Mouse (Mus musculus): ENCODE data around the gene Vgll4.
"Not testable (repeated sequence)": the region's sequence is repeated elsewhere in the genome, so short reads cannot be mapped to it uniquely, and the experiment has no call there.

Vgll4 gene

GRCm38 (mm10) chr6:114936941-114937313 is 32.9 kb downstream of the Vgll4 start:
- DNase-seq (ENCODE audit: low spot score), result no peak

DNA sequence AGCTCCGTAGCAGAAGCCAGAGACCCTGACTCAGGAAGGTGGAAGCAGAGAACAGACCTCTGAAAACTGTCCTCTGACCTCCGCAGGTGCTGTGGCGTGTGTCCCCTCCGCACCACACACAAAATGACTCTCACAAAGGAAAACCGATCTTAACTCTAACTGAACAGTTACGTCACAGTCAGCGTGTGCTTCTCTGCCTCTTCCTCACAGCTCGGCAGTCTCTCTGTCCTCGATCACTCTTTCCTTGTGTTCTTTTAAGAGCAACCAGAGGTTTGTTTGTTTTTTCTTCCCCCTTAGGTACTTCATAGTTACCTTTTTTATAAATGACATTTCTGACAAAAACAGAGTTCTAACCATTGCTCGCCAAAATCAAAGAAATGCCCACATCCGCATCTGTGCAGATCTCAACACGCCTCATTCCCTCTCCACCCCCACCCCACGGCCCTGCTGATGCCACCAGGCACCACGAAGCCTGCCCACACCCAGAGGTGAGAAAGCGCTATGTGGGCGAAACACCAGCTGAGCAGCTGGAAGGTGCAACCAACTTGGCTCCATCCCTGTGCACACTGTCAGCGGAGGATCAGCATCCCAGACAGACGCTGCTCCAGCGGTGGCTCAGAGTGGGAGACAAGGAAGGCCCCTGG is 33.4 kb downstream of the Vgll4 start:
- no peak for DNase-seq (ENCODE audit: low spot score)

- no peak for DNase-seq (ENCODE audit: low spot score)
These were observed 34.4 kb downstream of the Vgll4 start for GRCm38 (mm10) chr6:114935362-114935761.

GRCm38 (mm10) chr6:114934045-114934444 is 35.7 kb downstream of the Vgll4 start:
- no peak for DNase-seq (ENCODE audit: low spot score)

DNA sequence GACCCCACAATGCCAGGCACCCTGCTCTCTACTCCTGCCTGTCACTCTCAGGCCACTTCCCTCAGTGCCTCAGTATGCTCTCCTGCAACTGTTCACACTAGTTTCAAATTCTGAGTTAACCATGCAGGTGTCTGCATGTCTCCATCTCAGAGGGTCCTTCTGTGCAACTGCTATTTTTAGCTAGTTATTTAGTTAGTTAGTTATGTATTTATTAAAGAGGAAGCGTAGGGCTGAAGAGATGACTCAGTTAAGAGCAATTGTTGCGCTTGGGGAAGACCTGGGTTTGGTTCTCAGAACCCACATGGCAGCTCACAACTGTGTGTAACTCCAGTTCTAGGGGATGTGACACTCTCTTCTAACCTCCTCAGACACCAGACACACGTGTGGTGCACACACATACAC is 36.8 kb downstream of the Vgll4 start:
- no peak for DNase-seq (ENCODE audit: low spot score)

DNA sequence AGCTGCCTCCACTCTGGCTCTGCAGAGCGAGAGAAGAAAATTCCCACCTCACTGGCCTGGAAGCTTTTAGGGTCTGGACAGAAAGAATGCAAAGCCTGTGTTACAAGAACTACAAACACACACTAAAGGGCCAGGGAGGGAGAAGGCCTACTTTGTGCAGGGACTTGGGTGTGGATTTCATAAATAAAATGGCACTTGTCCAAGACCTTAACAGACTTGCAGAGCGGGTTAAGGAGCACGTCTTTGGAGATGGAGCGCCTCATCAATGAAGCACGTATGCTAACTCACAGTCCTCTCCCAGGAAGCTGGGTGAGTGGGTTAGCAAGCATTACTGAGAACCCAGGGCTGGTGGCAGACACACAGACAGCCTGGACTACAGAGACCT is 37.7 kb downstream of the Vgll4 start:
- DNase-seq (ENCODE audit: low spot score), result no peak

DNA sequence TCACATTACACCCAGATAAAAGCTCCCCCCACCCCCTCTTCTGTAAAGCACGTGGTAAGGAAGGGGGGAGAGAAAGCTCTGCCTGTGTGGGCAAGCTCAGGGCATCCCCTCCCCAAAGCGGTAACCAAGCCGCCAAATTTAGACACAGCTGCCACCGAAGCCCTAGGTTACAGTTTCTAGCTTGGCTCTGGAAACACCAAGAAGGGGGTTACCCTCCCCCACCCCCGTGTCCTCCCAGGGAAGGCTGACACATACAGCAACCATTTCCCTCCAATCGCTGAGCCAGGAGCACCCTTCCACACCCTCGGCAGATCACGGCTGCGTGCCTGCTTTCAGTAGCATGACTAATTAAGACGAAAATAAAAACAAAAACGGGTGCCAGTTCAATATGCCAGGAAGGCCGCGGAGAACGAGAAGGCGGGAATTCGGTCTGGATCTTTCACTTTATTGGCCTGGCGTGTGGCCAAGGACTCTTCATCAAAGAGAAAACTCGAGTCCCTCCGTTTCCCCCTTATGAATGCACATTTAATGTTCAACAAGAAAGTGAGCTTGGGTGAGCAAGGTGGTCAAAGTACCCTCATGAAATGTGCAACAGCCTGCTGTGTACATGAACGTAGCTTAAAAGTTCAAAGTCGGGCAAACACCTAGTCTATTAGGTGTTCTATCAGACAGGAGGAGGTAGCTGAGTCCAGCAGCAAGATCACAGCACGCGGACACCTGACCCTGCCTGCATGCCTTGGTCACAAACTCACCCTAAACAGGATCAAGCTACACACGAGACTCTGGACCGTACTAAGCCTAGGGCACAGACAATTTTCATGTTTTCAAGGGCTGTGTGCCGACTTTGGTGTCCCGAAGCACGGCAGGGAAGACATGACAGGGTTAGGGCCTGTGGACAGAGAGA is 38.3 kb downstream of the Vgll4 start:
- DNase-seq (ENCODE audit: low spot score), result no peak

GRCm38 (mm10) chr6:114930646-114931045 is 39.1 kb downstream of the Vgll4 start:
- DNase-seq (ENCODE audit: low spot score), result no peak

- DNase-seq (ENCODE audit: low spot score), result no peak
These were observed 39.7 kb downstream of the Vgll4 start for GRCm38 (mm10) chr6:114930038-114930591.

DNA sequence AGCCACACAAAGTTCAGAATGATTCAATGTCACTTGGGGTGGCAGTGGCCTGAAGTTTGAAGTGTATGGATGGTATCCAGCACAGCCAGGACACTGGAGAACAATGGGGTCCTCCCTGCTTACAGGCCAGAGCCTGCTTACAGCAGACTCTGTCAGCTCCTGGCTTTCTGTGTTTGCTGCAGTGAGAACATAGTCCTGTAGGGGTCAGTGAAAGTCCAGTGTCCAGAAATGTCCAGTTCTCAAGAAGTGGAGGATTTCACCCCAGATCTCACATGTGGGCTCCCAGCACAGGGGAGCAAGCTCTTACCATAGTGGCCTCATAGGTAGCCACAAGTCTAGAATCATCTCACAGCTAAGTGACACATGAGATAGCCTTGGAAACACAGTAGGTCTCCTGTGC is 40.4 kb downstream of the Vgll4 start:
- DNase-seq (ENCODE audit: low spot score), result no peak

- peak; percentile 57 for DNase-seq (ENCODE audit: low spot score)
These were observed 41.3 kb downstream of the Vgll4 start for GRCm38 (mm10) chr6:114928462-114928861.

GRCm38 (mm10) chr6:114927400-114927799 is 42.4 kb downstream of the Vgll4 start:
- DNase-seq (ENCODE audit: low spot score), result no peak

- DNase-seq (ENCODE audit: low spot score), result no peak
These were observed 43.2 kb downstream of the Vgll4 start for GRCm38 (mm10) chr6:114926369-114927157.

- no peak for DNase-seq (ENCODE audit: low spot score)
These were observed 44.6 kb downstream of the Vgll4 start for GRCm38 (mm10) chr6:114925196-114925595.

DNA sequence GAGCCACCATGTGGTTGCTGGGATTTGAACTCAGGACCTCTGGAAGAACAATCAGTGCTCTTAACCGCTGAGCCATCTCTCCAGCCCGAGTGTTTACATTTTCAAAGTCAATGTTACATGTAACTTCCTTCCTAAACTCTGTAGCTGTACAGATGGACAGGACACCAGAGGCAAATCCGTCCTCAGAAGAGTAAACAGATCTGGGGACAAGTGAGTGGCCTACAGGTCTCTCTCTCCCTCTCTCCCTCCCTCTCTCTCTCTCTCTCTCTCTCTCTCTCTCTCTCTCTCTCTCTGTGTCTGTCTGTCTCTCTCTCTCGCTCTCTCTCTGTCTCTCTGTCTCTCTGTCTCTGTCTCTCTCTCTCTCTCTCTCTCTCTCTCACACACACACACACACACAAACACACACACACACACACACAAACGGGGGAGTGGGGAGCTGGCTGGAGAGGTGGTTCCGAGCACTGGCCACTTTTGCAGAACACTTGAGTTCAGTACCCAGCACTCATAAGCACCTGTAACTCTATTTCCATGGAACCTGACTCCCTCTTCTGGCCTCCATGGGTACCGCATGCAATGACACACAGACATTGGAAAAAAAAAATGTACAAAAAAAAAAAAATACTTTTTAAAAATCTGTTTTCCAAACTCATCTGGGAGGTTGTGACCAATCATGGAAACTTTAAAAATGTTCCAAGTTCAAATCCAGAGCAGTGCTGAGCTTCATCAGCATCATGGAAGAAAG is 47.3 kb downstream of the Vgll4 start:
- DNase-seq (ENCODE audit: low spot score), result not testable (repeated sequence)

GRCm38 (mm10) chr6:114921632-114922354 is 48.0 kb downstream of the Vgll4 start:
- peak; percentile 52 for DNase-seq (ENCODE audit: low spot score)

DNA sequence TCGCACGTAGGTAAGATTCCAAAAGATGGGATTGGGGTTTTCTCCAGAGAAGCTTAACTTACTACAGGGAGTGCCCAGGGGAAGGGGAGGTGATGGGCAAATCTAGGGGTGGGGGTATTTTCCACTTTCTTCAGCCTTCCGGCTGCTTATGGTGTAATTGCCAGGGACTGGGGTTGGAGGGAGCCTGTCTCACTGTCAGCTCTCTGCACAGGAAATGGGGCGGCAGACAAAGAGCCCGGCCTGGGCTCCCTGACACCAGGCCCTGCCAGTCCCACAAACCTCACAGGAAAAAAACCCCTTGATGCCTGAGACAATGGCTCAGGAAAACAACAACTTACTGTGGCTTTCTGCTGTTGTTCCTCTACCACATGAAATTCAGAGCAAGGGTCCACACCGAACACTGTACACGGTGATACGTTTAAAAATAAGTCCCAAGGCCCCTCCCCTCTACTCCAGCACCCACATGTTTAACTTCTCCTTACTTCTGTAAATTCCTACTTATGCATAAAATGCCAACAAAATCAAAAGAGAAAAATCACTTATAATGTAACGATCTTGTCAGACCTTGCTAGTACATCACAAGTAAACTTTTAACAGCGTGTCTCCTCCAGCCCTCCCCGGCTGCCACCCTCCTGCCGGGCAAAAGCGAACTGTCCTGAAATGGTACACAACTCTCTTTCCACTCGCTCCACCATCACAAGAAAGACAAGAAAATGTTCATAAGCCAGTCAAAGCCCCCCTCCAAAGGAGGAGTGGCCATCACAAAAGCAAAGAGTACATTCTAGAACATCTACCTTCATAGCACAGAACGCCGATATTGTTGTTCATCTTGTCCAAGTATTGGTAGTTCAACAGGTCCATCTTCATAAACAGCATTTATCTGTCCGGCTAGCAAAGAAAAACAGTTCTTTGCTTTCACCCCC is 49.0 kb downstream of the Vgll4 start:
- DNase-seq (ENCODE audit: low spot score), result no peak

DNA sequence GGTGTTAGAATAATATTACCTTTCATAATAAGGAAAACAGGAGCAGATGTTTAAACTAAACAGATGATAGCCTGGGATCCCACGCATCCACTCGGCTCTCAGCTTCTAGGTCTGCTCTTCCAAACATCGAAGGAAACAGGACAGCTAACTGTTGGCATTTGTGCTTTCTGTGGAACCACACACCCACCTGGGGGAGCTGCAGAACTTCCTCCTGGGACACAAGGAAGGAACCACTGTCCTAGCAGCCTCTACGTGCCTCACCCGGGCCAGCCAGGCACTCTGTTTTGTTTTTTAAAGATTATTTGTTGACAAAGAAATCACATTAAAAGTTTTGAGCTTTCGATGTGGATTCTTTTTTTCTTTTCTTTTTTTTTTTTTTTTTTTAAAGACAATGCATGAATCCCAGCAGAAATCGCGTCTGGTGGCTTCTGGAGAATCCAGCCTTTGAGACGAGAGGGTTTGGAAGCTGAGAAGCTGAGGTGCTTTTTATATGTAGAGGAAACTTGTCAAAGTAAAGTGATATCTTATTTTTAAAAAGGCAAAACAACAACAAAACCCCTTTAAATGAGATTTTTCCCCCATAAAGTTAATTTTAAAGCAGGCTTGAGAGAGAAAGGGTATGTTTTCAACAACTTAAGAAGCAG is 50.0 kb downstream of the Vgll4 start:
- no peak for DNase-seq (ENCODE audit: low spot score)

DNA sequence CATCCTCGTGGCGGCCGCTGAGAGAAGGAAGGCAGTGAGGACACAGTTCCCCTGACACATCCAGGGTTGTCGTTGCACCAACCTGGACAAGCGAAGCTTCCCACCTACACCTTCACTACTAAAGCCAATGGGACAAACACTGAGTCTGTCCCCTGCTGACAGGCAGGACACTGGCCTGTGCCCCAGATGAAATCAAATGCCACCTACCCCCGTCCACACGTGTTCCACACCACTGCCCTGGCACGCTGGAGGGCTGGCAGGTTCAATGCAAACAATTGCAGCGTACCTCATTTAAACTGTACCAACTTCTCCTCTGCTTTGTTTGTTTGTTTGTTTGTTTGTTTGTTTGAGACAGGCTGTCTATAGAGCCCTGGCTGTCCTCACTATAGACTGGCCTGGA is 50.8 kb downstream of the Vgll4 start:
- DNase-seq (ENCODE audit: low spot score), result no peak
